Mouse (Mus musculus) myocyte (in vitro differentiated cells): ENCODE data around the gene Trim17. TPM values are rescaled to one million over a fixed set of nuclear protein-coding genes. Genes with fewer than 3 reads are reported as not detected.

Experiments
- H3K27me3 ChIP-seq: one replicate; pipeline ENCODE4 v1.6.1; 2011; ENCODE audit not compliant: control insufficient read depth, insufficient read depth, insufficient read length
- H3K36me3 ChIP-seq: one replicate; pipeline ENCODE4 v1.6.1; 2011; ENCODE audit not compliant: control insufficient read depth, insufficient read depth
- H3K4me2 ChIP-seq: one replicate; pipeline ENCODE4 v1.6.1; 2011; ENCODE audit warnings: low read depth, control low read depth
- H3K4me3 ChIP-seq: one replicate; pipeline ENCODE4 v1.5.1; 2011; ENCODE audit warnings: mild to moderate bottlenecking, control low read depth, moderate library complexity
- H3K79me2 ChIP-seq: one replicate; pipeline ENCODE4 v1.6.1; 2011; ENCODE audit not compliant: control insufficient read depth, insufficient read depth
- H3ac ChIP-seq: one replicate; pipeline ENCODE4 v1.6.1; 2011; ENCODE audit not compliant: control insufficient read depth, insufficient read length
- CEBPB ChIP-seq: IDR thresholded peaks from 2 replicates; pipeline ENCODE4 v1.6.1; 2011; ENCODE audit warnings: mild to moderate bottlenecking, moderate library complexity; ENCODE audit not compliant: poor library complexity, insufficient read depth, severe bottlenecking
- E2F4 ChIP-seq: IDR thresholded peaks from one replicate; pipeline ENCODE4 v1.6.1; 2011; ENCODE audit warnings: mild to moderate bottlenecking, control low read depth, moderate library complexity; ENCODE audit not compliant: insufficient read depth
- MAX ChIP-seq: IDR thresholded peaks from one replicate; pipeline ENCODE4 v1.6.1; 2011; ENCODE audit warnings: low read depth, mild to moderate bottlenecking, control low read depth
- MYOD1 ChIP-seq, 3 experiments: IDR thresholded peaks; one replicate each; pipeline ENCODE4 v1.6.1; 2011; ENCODE audit warnings: control low read depth in 2 of 3, low read depth in 2 of 3, mild to moderate bottlenecking in 2 of 3, moderate library complexity in 1 of 3; ENCODE audit not compliant: insufficient read length in 2 of 3, control insufficient read depth in 1 of 3
- MYOG ChIP-seq, 3 experiments: IDR thresholded peaks; one replicate each; pipeline ENCODE4 v1.6.1; 2011; ENCODE audit warnings: control low read depth in 2 of 3, low read depth in 2 of 3, mild to moderate bottlenecking in 2 of 3; ENCODE audit not compliant: insufficient read length in 2 of 3, control insufficient read depth in 1 of 3, insufficient read depth in 1 of 3
- POLR2A ChIP-seq: IDR thresholded peaks from one replicate; pipeline ENCODE4 v1.6.1; 2011; ENCODE audit warnings: low read depth, mild to moderate bottlenecking, control low read depth, moderate library complexity; ENCODE audit not compliant: insufficient read length
- POLR2AphosphoS2 ChIP-seq: IDR thresholded peaks from one replicate; pipeline ENCODE4 v1.6.1; 2011; ENCODE audit warnings: low read depth, control low read depth; ENCODE audit not compliant: insufficient read length
- REST ChIP-seq: IDR thresholded peaks from one replicate; pipeline ENCODE4 v1.6.1; 2011; ENCODE audit warnings: mild to moderate bottlenecking, control low read depth, moderate library complexity; ENCODE audit not compliant: insufficient read depth, insufficient read length
- SRF ChIP-seq: IDR thresholded peaks from one replicate; pipeline ENCODE4 v1.6.1; 2011; ENCODE audit warnings: low read depth; ENCODE audit not compliant: control insufficient read depth, insufficient read length
- TCF12 ChIP-seq: IDR thresholded peaks from one replicate; pipeline ENCODE4 v1.6.1; 2011; ENCODE audit warnings: mild to moderate bottlenecking, control low read depth; ENCODE audit not compliant: poor library complexity, insufficient read depth, severe bottlenecking
- TCF3 ChIP-seq: IDR thresholded peaks from one replicate; pipeline ENCODE4 v1.6.1; 2011; ENCODE audit warnings: low read depth, control low read depth; ENCODE audit not compliant: insufficient read length
- USF1 ChIP-seq: IDR thresholded peaks from one replicate; pipeline ENCODE4 v1.6.1; 2011; ENCODE audit warnings: low read depth, mild to moderate bottlenecking, control low read depth, moderate library complexity
- polyA plus RNA-seq: library from polyadenylated mRNA; unstranded; fragments of >200 nt; fragmentation: generic; extraction: Trizol; gene quantifications from one replicate; pipeline ENCODE4 v1.2.1, GENCODE M21; 2012; ENCODE audit warnings: missing spikeins

The Trim17 gene
- 0.64 TPM for polyA plus RNA-seq

- Histone ChIP-seq H3K27me3 (peaks cover 6% of the 10 kb centered on the region), H3K4me2 (peak within 1 kb of the TSS; percentile 86), H3K4me3 (peak within 1 kb of the TSS; percentile 89), H3K79me2 (peaks cover 19% of the 10 kb centered on the region), H3K36me3 (peaks cover 9% of the 10 kb centered on the region), H3ac (peak within 1 kb of the TSS; percentile 19)
- TF ChIP-seq REST (no peak), POLR2A (peak; percentile 73), USF1 (peak; percentile 39), MYOD1 (IDR thresholded peaks at IDR 0.05; ENCODE audit: control insufficient read depth in 1 of 3, insufficient read length in 2 of 3, low read depth in 2 of 3) (no peak), MYOG (IDR thresholded peaks at IDR 0.05; ENCODE audit: control insufficient read depth in 1 of 3, insufficient read depth in 1 of 3, insufficient read length in 2 of 3, low read depth in 2 of 3) (peak in 1 of 3 experiments; percentile 32)
These were observed at the start of gene Trim17, which contains the start of gene Hist3h2a for GRCm38 (mm10) chr11:58954420-58955142. Gene Trim17, plus strand, starts transcription at chr11:58954685. Gene Hist3h2a, plus strand, starts transcription at chr11:58954685.

GRCm38 (mm10) chr11:58904838-58905237, 49.6 kb upstream of the Trim17 start:
- Histone ChIP-seq H3K4me2 (peak overlapping the region; percentile 98), H3K79me2 (peaks cover 8% of the 10 kb centered on the region), H3K4me3 (peak overlapping the region; percentile 60), H3ac (no peak overlapping the region), H3K27me3 (no peaks in the 10 kb centered on the region), H3K36me3 (no peaks in the 10 kb centered on the region)
- no peak for TF ChIP-seq USF1
- no peak for TF ChIP-seq TCF12
- TF ChIP-seq TCF3: no peak
- TF ChIP-seq MAX: no peak
- no peak for TF ChIP-seq CEBPB
- TF ChIP-seq MYOD1 (IDR thresholded peaks at IDR 0.05; ENCODE audit: control insufficient read depth in 1 of 3, insufficient read length in 2 of 3, low read depth in 2 of 3): no peak
- TF ChIP-seq E2F4: no peak
- no peak for TF ChIP-seq SRF
- TF ChIP-seq MYOG (IDR thresholded peaks at IDR 0.05; ENCODE audit: control insufficient read depth in 1 of 3, insufficient read depth in 1 of 3, insufficient read length in 2 of 3, low read depth in 2 of 3): no peak
- no peak for TF ChIP-seq POLR2AphosphoS2
- no peak for TF ChIP-seq POLR2A
- no peak for TF ChIP-seq REST

GRCm38 (mm10) chr11:58913776-58914175, 40.7 kb upstream of the Trim17 start:
- no peak overlapping the region for H3K4me2 ChIP-seq
- no peak for TF ChIP-seq REST
- no peak for TF ChIP-seq MYOG (IDR thresholded peaks at IDR 0.05; ENCODE audit: control insufficient read depth in 1 of 3, insufficient read depth in 1 of 3, insufficient read length in 2 of 3, low read depth in 2 of 3)
- TF ChIP-seq CEBPB: no peak
- no peak for TF ChIP-seq E2F4
- no peak for TF ChIP-seq SRF
- TF ChIP-seq TCF3: no peak
- TF ChIP-seq USF1: no peak
- no peak for TF ChIP-seq POLR2AphosphoS2
- no peak for TF ChIP-seq POLR2A
- TF ChIP-seq MAX: no peak
- H3K36me3 ChIP-seq: no peaks in the 10 kb centered on the region
- no peaks in the 10 kb centered on the region for H3K79me2 ChIP-seq
- no peak overlapping the region for H3K4me3 ChIP-seq
- H3K27me3 ChIP-seq: no peaks in the 10 kb centered on the region
- no peak overlapping the region for H3ac ChIP-seq

GRCm38 (mm10) chr11:58914461-58915028, 39.9 kb upstream of the Trim17 start:
- H3K4me3 ChIP-seq: no peak overlapping the region
- no peak for TF ChIP-seq MYOD1 (IDR thresholded peaks at IDR 0.05; ENCODE audit: control insufficient read depth in 1 of 3, insufficient read length in 2 of 3, low read depth in 2 of 3)
- no peak for TF ChIP-seq TCF3
- TF ChIP-seq CEBPB: no peak
- TF ChIP-seq USF1: no peak
- no peak for TF ChIP-seq POLR2AphosphoS2
- no peak for TF ChIP-seq E2F4
- no peak for TF ChIP-seq MAX
- no peak for TF ChIP-seq POLR2A
- TF ChIP-seq MYOG (IDR thresholded peaks at IDR 0.05; ENCODE audit: control insufficient read depth in 1 of 3, insufficient read depth in 1 of 3, insufficient read length in 2 of 3, low read depth in 2 of 3): no peak
- TF ChIP-seq REST: no peak
- TF ChIP-seq SRF: no peak
- TF ChIP-seq TCF12: no peak
- peak overlapping the region; percentile 71 for H3K4me2 ChIP-seq

More at GRCm38 (mm10) chr11:58914461-58915028, 39.9 kb upstream of the Trim17 start:
- H3K79me2 ChIP-seq: no peaks in the 10 kb centered on the region
- H3K36me3 ChIP-seq: no peaks in the 10 kb centered on the region
- H3K27me3 ChIP-seq: peaks cover 3% of the 10 kb centered on the region
- H3ac ChIP-seq: no peak overlapping the region
